Mouse (Mus musculus): ENCODE data around the gene Tescl. TPM values are rescaled to one million over a fixed set of nuclear protein-coding genes. Genes with fewer than 3 reads are reported as not detected.

Gene Tescl
- polyA plus RNA-seq, 1 experiment from 2014 or later: not detected

DNA sequence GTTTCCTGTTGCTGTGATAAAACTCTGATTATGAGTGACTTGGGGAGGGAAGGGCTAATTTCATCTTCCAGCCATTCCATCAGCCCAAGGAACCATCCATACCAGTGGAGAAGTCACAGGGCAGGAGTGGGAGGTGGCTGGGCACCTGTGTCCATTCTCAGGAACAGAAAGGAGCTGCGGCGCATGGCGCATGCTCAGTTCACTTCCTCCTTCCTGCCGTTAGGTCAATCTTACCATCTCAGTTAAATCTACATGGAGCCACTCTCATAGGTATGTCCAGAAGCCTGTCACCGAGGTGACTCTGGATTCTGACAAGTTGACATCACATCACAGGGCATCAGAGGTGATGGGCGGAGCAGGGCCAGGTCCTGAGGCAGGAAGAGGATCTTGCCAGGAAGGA lies 21.9 kb upstream of the Tescl start:
- H3K27ac ChIP-seq (replicated peaks; ENCODE audit: low read depth, low read length): no peak overlapping the region
- no peaks in the 10 kb centered on the region; the same call in 1 of the 2 replicates for H3K9me3 ChIP-seq (ENCODE audit: control insufficient read depth, low read length)
- no peak overlapping the region for H3K4me2 ChIP-seq (ENCODE audit: low read length)
- ATAC-seq (ENCODE audit: low FRiP score, low TSS enrichment): no peak
- no peak overlapping the region for H3K9ac ChIP-seq (replicated peaks; ENCODE audit: low read length)
- no peak overlapping the region for H3K4me3 ChIP-seq (replicated peaks; ENCODE audit: low read depth, low read length)
- no peaks in the 10 kb centered on the region for H3K27me3 ChIP-seq (ENCODE audit: control insufficient read depth, insufficient read depth, low read length)
- DNase-seq: no peak
- 86% methylated on average over 6 of the region's 6 CpGs for WGBS
- no peaks in the 10 kb centered on the region for H3K4me1 ChIP-seq (ENCODE audit: control insufficient read depth, insufficient read depth, low read length)
- no peaks in the 10 kb centered on the region for H3K36me3 ChIP-seq (ENCODE audit: control insufficient read depth, insufficient read depth, low read length)

DNA sequence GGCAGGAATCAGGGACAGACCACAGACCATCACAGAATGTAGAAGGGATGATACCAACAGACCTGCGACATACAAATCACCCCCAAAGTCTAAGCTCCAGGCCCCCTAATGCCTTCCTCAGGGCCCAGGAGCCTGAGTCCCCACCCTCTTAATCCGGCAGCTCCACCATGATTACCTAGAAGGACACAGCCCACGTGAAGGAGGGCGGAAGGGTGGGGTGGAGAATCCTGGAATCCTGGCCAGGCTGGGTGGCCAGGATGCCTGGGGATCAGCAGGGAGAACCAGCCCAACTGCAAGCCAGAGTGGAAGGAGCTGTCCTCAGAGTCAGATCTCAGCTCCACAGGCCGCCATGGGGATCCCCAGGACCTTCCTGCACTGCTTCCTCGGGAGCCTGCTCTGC lies 15.2 kb upstream of the Tescl start, which contains the start of gene Lypd5:
TSS of gene Lypd5 (plus strand) at position 301 of the 400 bp plus-strand sequence.
- DNase-seq (no peak), ATAC-seq (ENCODE audit: low FRiP score, low TSS enrichment) (no peak)
- no peak within 1 kb of the TSS for H3K27ac ChIP-seq (replicated peaks; ENCODE audit: low read depth, low read length)
- no peaks in the 10 kb centered on the region for H3K9me3 ChIP-seq (ENCODE audit: control insufficient read depth, low read length)
- H3K4me1 ChIP-seq (ENCODE audit: control insufficient read depth, insufficient read depth, low read length): no peaks in the 10 kb centered on the region
- H3K4me3 ChIP-seq (replicated peaks; ENCODE audit: low read depth, low read length): no peak within 1 kb of the TSS
- no peak within 1 kb of the TSS for H3K4me2 ChIP-seq (ENCODE audit: low read length)
- no peak within 1 kb of the TSS for H3K9ac ChIP-seq (replicated peaks; ENCODE audit: low read length)
- no peaks in the 10 kb centered on the region for H3K36me3 ChIP-seq (ENCODE audit: control insufficient read depth, insufficient read depth, low read length)
- 45% methylated on average over 6 of the region's 6 CpGs for WGBS
- H3K27me3 ChIP-seq (ENCODE audit: control insufficient read depth, insufficient read depth, low read length): no peaks in the 10 kb centered on the region

DNA sequence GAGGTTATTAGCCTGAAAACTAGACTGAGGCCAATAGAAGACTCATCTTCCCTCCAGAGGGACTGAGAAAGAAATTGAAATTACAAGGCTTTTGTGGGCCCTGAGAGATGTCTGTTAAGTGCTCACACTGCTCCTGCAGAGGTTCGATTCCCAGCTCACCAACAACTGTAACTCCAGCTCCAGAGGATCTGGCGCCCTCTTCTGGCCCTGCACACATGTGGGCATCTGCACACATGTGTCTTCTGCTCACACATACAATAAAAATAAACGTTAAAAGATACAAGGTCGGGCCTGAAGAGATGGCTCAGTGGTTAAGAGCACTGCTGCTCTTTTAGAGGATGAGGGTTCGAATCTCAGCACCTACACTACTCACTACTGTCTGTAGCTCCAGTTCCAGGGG lies 12.7 kb upstream of the Tescl start:
- no peaks in the 10 kb centered on the region for H3K4me1 ChIP-seq (ENCODE audit: control insufficient read depth, insufficient read depth, low read length)
- H3K4me3 ChIP-seq (replicated peaks; ENCODE audit: low read depth, low read length): no peak overlapping the region
- ATAC-seq (ENCODE audit: low FRiP score, low TSS enrichment) (no peak), DNase-seq (no peak)
- WGBS: 70% methylated on average over 5 of the region's 5 CpGs
- no peaks in the 10 kb centered on the region for H3K27me3 ChIP-seq (ENCODE audit: control insufficient read depth, insufficient read depth, low read length)
- no peaks in the 10 kb centered on the region for H3K9me3 ChIP-seq (ENCODE audit: control insufficient read depth, low read length)
- H3K36me3 ChIP-seq (ENCODE audit: control insufficient read depth, insufficient read depth, low read length): no peaks in the 10 kb centered on the region
- H3K4me2 ChIP-seq (ENCODE audit: low read length): no peak overlapping the region
- H3K27ac ChIP-seq (replicated peaks; ENCODE audit: low read depth, low read length): no peak overlapping the region
- no peak overlapping the region for H3K9ac ChIP-seq (replicated peaks; ENCODE audit: low read length)

DNA sequence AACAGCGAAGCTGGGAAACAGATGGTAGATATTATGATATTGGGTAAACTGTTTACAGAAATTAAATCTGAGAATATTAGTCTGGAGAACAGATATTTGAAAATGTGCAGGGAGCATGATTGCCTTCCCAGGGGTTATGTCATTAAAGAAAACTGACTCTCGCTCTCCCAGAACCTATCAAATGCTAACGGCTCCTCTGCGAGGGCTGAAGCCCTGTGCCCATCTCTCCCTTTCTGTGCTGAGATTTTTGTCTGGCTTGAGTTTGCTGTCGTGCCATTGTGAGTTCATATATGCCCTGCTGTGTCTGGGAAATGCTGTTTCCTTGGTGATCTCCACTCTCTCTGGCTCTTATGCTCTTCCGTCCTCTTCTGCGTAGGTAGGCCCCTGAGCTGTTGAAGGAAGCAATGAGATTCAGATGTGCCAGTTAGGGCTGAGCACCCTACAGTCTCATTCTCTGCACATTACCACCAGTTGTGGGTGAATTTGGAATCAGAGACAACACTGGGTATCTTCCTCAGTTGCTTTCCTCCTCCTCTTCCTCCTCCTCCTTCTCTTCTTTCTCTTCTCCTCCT lies 10.1 kb upstream of the Tescl start:
- no peak overlapping the region for H3K27ac ChIP-seq (replicated peaks; ENCODE audit: low read depth, low read length)
- DNase-seq: no peak
- 63% methylated on average over 7 of the region's 7 CpGs for WGBS
- H3K4me2 ChIP-seq (ENCODE audit: low read length): no peak overlapping the region
- no peaks in the 10 kb centered on the region for H3K9me3 ChIP-seq (ENCODE audit: control insufficient read depth, low read length)
- ATAC-seq (ENCODE audit: low FRiP score, low TSS enrichment): no peak
- H3K36me3 ChIP-seq (ENCODE audit: control insufficient read depth, insufficient read depth, low read length): no peaks in the 10 kb centered on the region
- no peaks in the 10 kb centered on the region for H3K4me1 ChIP-seq (ENCODE audit: control insufficient read depth, insufficient read depth, low read length)
- no peak overlapping the region for H3K9ac ChIP-seq (replicated peaks; ENCODE audit: low read length)
- H3K27me3 ChIP-seq (ENCODE audit: control insufficient read depth, insufficient read depth, low read length): no peaks in the 10 kb centered on the region
- H3K4me3 ChIP-seq (replicated peaks; ENCODE audit: low read depth, low read length): no peak overlapping the region

DNA sequence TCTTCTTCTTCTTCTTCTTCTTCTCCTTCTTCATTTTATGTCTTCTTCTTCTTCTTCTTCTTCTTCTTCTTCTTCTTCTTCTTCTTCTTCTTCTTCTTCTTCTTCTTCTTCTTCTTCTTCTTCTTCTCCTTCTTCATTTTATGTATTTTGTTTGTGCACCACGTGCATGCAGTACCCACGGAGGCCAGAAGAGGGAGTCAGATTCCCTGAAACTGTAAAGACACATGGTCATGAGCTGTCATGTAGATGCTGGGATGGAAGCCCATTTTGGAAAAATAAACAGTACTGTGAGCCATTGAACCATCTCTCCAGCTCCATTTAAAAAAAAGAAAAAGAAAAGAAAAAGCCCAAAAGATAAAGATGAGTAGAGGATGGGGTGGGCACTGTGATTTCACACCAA lies 4.5 kb upstream of the Tescl start:
- no peaks in the 10 kb centered on the region for H3K4me1 ChIP-seq (ENCODE audit: control insufficient read depth, insufficient read depth, low read length)
- no peak overlapping the region for H3K27ac ChIP-seq (replicated peaks; ENCODE audit: low read depth, low read length)
- DNase-seq: no peak
- 52% methylated on average over 2 of the region's 2 CpGs for WGBS
- H3K27me3 ChIP-seq (ENCODE audit: control insufficient read depth, insufficient read depth, low read length): no peaks in the 10 kb centered on the region
- H3K36me3 ChIP-seq (ENCODE audit: control insufficient read depth, insufficient read depth, low read length): no peaks in the 10 kb centered on the region
- no peak for ATAC-seq (ENCODE audit: low FRiP score, low TSS enrichment)
- no peak overlapping the region for H3K4me2 ChIP-seq (ENCODE audit: low read length)
- H3K9ac ChIP-seq (replicated peaks; ENCODE audit: low read length): no peak overlapping the region
- no peak overlapping the region for H3K4me3 ChIP-seq (replicated peaks; ENCODE audit: low read depth, low read length)
- no peaks in the 10 kb centered on the region for H3K9me3 ChIP-seq (ENCODE audit: control insufficient read depth, low read length)

DNA sequence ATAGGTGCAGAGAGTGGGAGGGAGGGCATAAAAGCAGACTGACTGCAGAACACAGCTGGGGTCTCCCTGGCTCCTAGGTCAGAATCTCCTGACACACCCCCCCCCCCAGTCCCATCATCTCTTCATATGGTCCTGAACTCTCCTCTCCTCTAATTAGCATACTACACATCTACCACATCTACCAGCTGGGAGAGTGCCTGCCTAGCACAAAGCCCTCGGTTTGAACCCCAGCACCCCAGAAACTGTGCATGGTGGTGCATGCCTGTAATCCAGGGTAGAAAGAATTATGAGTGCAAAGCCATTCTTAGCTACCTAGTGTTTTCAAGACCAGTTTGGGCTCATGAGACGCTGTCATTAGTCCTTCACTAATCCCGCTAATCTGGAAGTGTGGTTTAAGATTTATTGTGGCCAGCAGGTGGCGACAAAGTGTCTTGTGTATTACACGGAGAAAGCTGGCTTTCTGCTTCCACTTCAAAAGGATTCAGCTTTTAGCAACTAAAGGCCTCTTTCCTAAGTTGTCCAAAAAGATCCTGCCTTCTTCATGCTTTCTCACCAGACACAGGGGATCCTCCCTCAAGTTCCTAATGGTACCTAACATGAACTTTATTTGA lies 2.1 kb upstream of the Tescl start:
- H3K27ac ChIP-seq (replicated peaks; ENCODE audit: low read depth, low read length): no peak overlapping the region
- H3K27me3 ChIP-seq (ENCODE audit: control insufficient read depth, insufficient read depth, low read length): no peaks in the 10 kb centered on the region

DNA sequence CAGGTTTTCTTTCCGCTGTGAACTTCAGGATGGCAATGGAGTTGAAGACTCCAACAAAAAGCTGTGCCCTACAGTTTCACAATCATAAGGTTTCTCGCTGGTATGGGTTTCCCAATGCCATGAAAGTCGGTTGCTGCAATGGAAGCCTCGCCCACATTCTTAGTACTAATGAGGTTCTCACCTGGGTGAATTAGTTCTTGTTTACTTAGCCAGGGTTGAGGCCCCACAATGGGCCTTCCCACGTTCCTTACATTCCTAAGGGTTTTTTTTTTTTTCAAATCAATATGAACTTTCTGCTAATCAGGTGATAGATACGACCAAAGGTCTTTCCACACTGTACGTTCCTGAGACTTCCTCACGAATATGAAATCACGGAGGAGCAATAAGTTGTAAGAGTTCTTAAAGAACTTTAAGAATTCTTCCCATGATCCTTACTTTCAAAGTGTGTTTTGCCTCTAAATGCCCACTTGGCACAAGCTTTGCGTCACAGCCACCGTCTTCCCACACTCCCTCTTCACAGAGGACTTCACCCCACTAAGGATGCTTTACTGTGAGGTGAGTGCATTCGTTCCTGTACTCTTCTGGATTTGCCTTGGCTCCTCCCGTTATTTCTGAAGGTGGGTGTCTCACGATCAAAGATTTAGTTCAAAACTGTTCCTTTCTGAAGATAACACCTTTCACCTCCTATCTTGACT lies 6.3 kb downstream of the Tescl start:
- Histone ChIP-seq H3K4me3 (replicated peaks; ENCODE audit: low read depth, low read length) (no peak overlapping the region), H3K4me2 (ENCODE audit: low read length) (no peak overlapping the region), H3K4me1 (ENCODE audit: control insufficient read depth, insufficient read depth, low read length) (no peaks in the 10 kb centered on the region), H3K9ac (replicated peaks; ENCODE audit: low read length) (no peak overlapping the region), H3K27me3 (ENCODE audit: control insufficient read depth, insufficient read depth, low read length) (no peaks in the 10 kb centered on the region), H3K27ac (replicated peaks; ENCODE audit: low read depth, low read length) (no peak overlapping the region), H3K36me3 (ENCODE audit: control insufficient read depth, insufficient read depth, low read length) (no peaks in the 10 kb centered on the region), H3K9me3 (ENCODE audit: control insufficient read depth, low read length) (peaks cover 8% of the 10 kb centered on the region; the same call in 1 of the 2 replicates)
- WGBS: 90% methylated on average over 14 of the region's 14 CpGs
- no peak for DNase-seq
- no peak for ATAC-seq (ENCODE audit: low FRiP score, low TSS enrichment)

More for the DNA sequence above, 2.1 kb upstream of the Tescl start:
- H3K36me3 ChIP-seq (ENCODE audit: control insufficient read depth, insufficient read depth, low read length): no peaks in the 10 kb centered on the region
- no peak overlapping the region for H3K4me3 ChIP-seq (replicated peaks; ENCODE audit: low read depth, low read length)
- WGBS: 17% methylated on average over 5 of the region's 5 CpGs
- H3K9ac ChIP-seq (replicated peaks; ENCODE audit: low read length): no peak overlapping the region
- H3K4me1 ChIP-seq (ENCODE audit: control insufficient read depth, insufficient read depth, low read length): no peaks in the 10 kb centered on the region
- H3K9me3 ChIP-seq (ENCODE audit: control insufficient read depth, low read length): no peaks in the 10 kb centered on the region
- ATAC-seq (ENCODE audit: low FRiP score, low TSS enrichment) (no peak), DNase-seq (peak; percentile 92)
- H3K4me2 ChIP-seq (ENCODE audit: low read length): no peak overlapping the region

DNA sequence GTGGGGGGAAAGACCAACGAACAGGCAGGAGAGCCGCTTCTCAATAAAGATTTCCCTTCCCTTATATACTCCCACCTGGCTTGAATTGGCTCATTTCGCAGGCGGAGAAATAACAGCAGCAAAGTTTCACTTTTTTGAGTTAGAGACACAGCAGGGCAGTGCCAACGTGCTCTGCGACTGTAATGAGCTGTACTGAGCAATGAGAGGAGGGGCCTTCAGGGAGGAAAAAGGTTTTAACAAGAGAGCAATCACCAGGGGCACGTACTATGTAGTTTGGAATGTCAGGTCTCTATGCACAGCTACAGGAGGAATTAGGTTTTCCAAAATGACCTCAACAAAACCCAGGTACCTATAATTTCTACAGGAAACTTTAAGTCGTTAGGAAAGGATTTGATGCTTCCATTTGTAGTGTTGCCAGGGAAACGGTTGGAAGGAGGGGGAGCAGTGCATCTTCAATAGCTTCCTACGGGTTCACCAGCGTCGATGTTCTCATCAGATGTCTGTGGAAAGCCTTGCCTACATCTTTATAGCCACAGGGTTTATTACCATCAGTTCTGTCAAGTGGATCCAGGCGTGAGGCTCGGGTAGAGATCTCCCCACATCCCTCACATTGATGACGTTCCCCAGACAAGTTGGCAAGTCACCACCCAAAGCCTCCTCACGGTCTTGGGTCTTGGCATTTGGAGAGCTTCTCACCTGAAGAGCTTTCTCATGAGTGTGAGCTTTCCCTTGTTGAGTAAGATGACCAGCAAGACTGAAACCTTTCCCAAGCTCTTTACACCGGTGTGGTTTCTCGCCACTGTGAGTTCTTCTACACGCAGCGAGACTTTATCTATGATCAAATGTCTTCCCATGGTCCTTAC lies 7.2 kb downstream of the Tescl start:
- 36% methylated on average over 20 of the region's 20 CpGs for WGBS
- Histone ChIP-seq H3K9ac (replicated peaks; ENCODE audit: low read length) (no peak overlapping the region), H3K4me1 (ENCODE audit: control insufficient read depth, insufficient read depth, low read length) (no peaks in the 10 kb centered on the region), H3K9me3 (ENCODE audit: control insufficient read depth, low read length) (peaks cover 8% of the 10 kb centered on the region; the same call in 1 of the 2 replicates), H3K27ac (replicated peaks; ENCODE audit: low read depth, low read length) (no peak overlapping the region), H3K36me3 (ENCODE audit: control insufficient read depth, insufficient read depth, low read length) (no peaks in the 10 kb centered on the region), H3K27me3 (ENCODE audit: control insufficient read depth, insufficient read depth, low read length) (no peaks in the 10 kb centered on the region), H3K4me3 (replicated peaks; ENCODE audit: low read depth, low read length) (peak overlapping the region; percentile 25; the same call in 1 of the 2 replicates), H3K4me2 (ENCODE audit: low read length) (peak overlapping the region; percentile 50)
- DNase-seq (peak; percentile 48), ATAC-seq (ENCODE audit: low FRiP score, low TSS enrichment) (no peak)

Data from midbrain, embryonic 14.5 days (tissue).